Mouse (Mus musculus) heart, adult 8-10 months (tissue): ENCODE results near the gene Usp50. TPM values are rescaled to one million over a fixed set of nuclear protein-coding genes. Genes with fewer than 3 reads are reported as not detected.

ENCODE experiments used
- DNase-seq: peaks from one replicate; pipeline ENCODE4 v3.0.0; 2022; ENCODE audit warnings: low spot score
- total RNA-seq, 4 experiments: library from RNA; stranded (reverse); gene quantifications; 2 replicates each; pipeline ENCODE4 v1.2.4; 2022

Usp50 gene
- total RNA-seq, 4 experiments from 2014 or later: 0.35 TPM; not detected in 3

- no peak for DNase-seq
Observed at GRCm38 (mm10) chr2:126743389-126743788, 39.9 kb downstream of the Usp50 start.

GRCm38 (mm10) chr2:126740314-126740713, 43.0 kb downstream of the Usp50 start:
- DNase-seq: no peak

GRCm38 (mm10) chr2:126735339-126736073, 47.8 kb downstream of the Usp50 start:
- DNase-seq: no peak

GRCm38 (mm10) chr2:126730502-126730901, 52.8 kb downstream of the Usp50 start:
- DNase-seq: no peak

GRCm38 (mm10) chr2:126729207-126729606, 54.1 kb downstream of the Usp50 start:
- no peak for DNase-seq

- DNase-seq: no peak
Observed at GRCm38 (mm10) chr2:126712950-126713349, 70.3 kb downstream of the Usp50 start.

GRCm38 (mm10) chr2:126712526-126712925, 70.7 kb downstream of the Usp50 start:
- DNase-seq: no peak

GRCm38 (mm10) chr2:126708361-126708760, 74.9 kb downstream of the Usp50 start:
- no peak for DNase-seq

GRCm38 (mm10) chr2:126707438-126707779, 75.9 kb downstream of the Usp50 start:
- DNase-seq: no peak

- DNase-seq: peak; percentile 98
Observed at GRCm38 (mm10) chr2:126706759-126707437, 76.4 kb downstream of the Usp50 start, which contains the start of gene Usp8. Gene Usp8, plus strand, starts transcription at chr2:126707328.

GRCm38 (mm10) chr2:126695285-126695684, 88.0 kb downstream of the Usp50 start:
- DNase-seq: no peak

- DNase-seq: no peak
Observed at GRCm38 (mm10) chr2:126691290-126691689, 92.0 kb downstream of the Usp50 start.

GRCm38 (mm10) chr2:126682937-126683336, 100.3 kb downstream of the Usp50 start:
- DNase-seq: no peak

GRCm38 (mm10) chr2:126682333-126682732, 100.9 kb downstream of the Usp50 start:
- DNase-seq: peak; percentile 60

GRCm38 (mm10) chr2:126677366-126677765, 105.9 kb downstream of the Usp50 start:
- no peak for DNase-seq

- DNase-seq: no peak
Observed at GRCm38 (mm10) chr2:126676122-126676515, 107.2 kb downstream of the Usp50 start, which contains the start of gene Gabpb1. Gene Gabpb1, minus strand, starts transcription at chr2:126676337.

- DNase-seq: peak; percentile 91
Observed at GRCm38 (mm10) chr2:126675169-126676121, 107.8 kb downstream of the Usp50 start.

- DNase-seq: no peak
Observed at GRCm38 (mm10) chr2:126674441-126675168, 108.7 kb downstream of the Usp50 start.

GRCm38 (mm10) chr2:126673317-126674242, 109.7 kb downstream of the Usp50 start:
- no peak for DNase-seq

GRCm38 (mm10) chr2:126668621-126669252, 114.5 kb downstream of the Usp50 start:
- no peak for DNase-seq
